Mouse (Mus musculus) skeletal muscle tissue, adult 2 months (tissue): ENCODE results near the gene Cntd1.

Experiments used
- DNase-seq: peaks from one replicate; pipeline ENCODE4 v3.0.0-alpha.2; 2012; ENCODE audit warnings: low read depth, low spot score

Cntd1 gene

GRCm38 (mm10) chr11:101278223-101279192 is at the start of gene Cntd1, which contains the start of gene Coa3:
Cntd1 (plus strand) TSS chr11:101279012.
Coa3 (minus strand) TSS chr11:101279114.
- peak; percentile 86 for DNase-seq

- DNase-seq, result peak; percentile 51
Observed at GRCm38 (mm10) chr11:101229361-101229900, 49.4 kb upstream of the Cntd1 start.

- DNase-seq, result peak; percentile 89
Observed at GRCm38 (mm10) chr11:101230061-101230511, 48.7 kb upstream of the Cntd1 start.

- no peak for DNase-seq
Observed at GRCm38 (mm10) chr11:101230526-101230925, 48.3 kb upstream of the Cntd1 start.

- DNase-seq, result peak; percentile 87
Observed at GRCm38 (mm10) chr11:101230991-101231871, 47.6 kb upstream of the Cntd1 start.

GRCm38 (mm10) chr11:101232010-101232839 is 46.6 kb upstream of the Cntd1 start:
- peak; percentile 50 for DNase-seq

GRCm38 (mm10) chr11:101233240-101233639 is 45.6 kb upstream of the Cntd1 start:
- DNase-seq, result no peak

GRCm38 (mm10) chr11:101234124-101234523 is 44.7 kb upstream of the Cntd1 start:
- no peak for DNase-seq

- no peak for DNase-seq
Observed at GRCm38 (mm10) chr11:101235429-101235828, 43.4 kb upstream of the Cntd1 start.

GRCm38 (mm10) chr11:101236782-101237181 is 42.0 kb upstream of the Cntd1 start:
- peak; percentile 71 for DNase-seq

- DNase-seq, result no peak
Observed at GRCm38 (mm10) chr11:101238071-101238647, 40.7 kb upstream of the Cntd1 start.

- DNase-seq, result peak; percentile 75
Observed at GRCm38 (mm10) chr11:101245071-101245470, 33.7 kb upstream of the Cntd1 start.

- no peak for DNase-seq
Observed at GRCm38 (mm10) chr11:101245855-101246701, 32.7 kb upstream of the Cntd1 start, which contains the start of gene Ramp2. Ramp2 (plus strand) TSS chr11:101246028.

- DNase-seq, result no peak
Observed at GRCm38 (mm10) chr11:101246702-101247012, 32.2 kb upstream of the Cntd1 start.

- DNase-seq, result no peak
Observed at GRCm38 (mm10) chr11:101247521-101248030, 31.2 kb upstream of the Cntd1 start.

GRCm38 (mm10) chr11:101248258-101248994 is 30.4 kb upstream of the Cntd1 start:
- no peak for DNase-seq

GRCm38 (mm10) chr11:101251031-101251430 is 27.8 kb upstream of the Cntd1 start:
- DNase-seq, result no peak

GRCm38 (mm10) chr11:101252941-101253340 is 25.9 kb upstream of the Cntd1 start:
- DNase-seq, result no peak
